Mouse (Mus musculus) thymus, adult 18-20 months (tissue): Measurements from ENCODE around the gene Sult1a1.
"Not testable (repeated sequence)": the region's sequence is repeated elsewhere in the genome, so short reads cannot be mapped to it uniquely, and the experiment has no call there.

ENCODE experiments used
- DNase-seq, 2 experiments: peaks; one replicate each; pipeline ENCODE4 v3.0.0; 2022; ENCODE audit warnings: mixed read lengths in 2 of 2

Gene Sult1a1

DNA sequence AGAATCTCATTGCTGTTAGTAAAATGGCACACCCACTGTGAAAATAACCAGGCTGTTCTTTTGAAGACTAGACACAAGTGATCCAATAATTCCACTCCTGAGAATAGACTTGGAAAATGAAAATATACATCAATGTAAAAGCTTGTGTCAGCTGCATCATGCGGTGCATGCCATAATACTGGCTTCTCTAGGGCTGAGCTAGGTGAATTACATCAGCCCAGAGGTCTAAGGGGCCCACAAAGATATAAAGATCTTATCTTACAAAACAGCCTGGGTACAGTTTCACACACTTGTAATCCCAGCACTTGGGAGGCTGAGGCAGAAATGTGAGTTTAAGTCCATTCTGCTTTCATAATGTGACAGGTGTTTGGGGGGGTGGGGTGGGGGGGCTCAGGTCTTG lies 18.7 kb downstream of the Sult1a1 start:
- DNase-seq: no peak

DNA sequence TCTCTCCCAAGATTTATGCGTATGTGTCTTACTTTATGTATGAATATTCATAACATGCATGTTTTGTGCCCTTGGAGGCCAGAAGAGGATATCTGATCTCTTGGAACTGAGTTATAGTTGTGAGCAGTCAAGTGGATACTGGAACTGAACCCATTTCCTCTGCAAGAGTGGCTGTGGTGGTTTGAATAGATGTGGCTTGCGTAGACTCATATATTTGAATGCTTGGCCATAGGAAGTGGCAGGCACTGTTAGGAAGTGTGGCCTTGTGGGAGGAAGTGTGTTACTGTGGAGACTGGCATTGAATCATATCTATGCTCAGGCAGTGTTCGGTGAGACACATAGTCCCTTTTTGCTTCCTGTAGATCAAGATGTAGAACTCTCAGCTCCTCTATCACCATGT lies 20.5 kb downstream of the Sult1a1 start:
- DNase-seq: no peak

DNA sequence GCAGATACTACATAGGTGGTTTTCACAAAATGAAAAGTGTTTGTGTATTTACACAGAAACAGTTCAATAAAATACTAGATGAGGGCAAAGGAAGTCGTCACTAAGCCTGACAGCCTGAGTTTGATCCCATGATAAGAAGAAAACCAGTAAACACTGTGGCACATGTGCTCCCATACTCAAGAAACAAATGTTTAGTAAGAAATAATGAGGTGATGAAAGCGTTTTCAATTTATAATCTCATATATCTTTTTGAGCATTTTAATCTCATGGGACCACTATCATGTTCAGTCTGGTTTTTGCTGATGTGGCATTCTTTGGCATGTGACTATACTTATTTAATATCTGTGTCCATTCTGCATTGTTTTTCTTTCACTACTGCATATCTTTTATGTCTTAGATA lies 22.2 kb downstream of the Sult1a1 start:
- DNase-seq: no peak

DNA sequence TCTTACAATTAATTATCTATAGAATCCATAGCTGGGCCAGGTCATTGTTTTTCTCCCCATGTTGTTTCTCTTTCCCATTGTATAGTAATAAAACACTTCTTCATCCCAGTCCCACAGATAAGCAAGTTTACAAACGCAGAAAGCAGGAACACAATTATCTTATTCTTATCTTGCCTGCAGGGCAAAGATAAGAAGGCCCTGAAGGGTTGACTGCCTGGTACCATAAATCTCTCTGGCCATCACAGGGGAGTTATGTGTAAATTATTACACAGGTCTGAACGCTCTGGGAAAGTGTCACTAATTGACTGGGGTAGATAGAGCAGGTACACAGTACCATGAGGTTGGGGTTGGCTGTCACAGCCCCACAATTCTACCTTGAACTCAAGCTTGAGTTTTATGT lies 25.4 kb downstream of the Sult1a1 start:
- DNase-seq: no peak

DNA sequence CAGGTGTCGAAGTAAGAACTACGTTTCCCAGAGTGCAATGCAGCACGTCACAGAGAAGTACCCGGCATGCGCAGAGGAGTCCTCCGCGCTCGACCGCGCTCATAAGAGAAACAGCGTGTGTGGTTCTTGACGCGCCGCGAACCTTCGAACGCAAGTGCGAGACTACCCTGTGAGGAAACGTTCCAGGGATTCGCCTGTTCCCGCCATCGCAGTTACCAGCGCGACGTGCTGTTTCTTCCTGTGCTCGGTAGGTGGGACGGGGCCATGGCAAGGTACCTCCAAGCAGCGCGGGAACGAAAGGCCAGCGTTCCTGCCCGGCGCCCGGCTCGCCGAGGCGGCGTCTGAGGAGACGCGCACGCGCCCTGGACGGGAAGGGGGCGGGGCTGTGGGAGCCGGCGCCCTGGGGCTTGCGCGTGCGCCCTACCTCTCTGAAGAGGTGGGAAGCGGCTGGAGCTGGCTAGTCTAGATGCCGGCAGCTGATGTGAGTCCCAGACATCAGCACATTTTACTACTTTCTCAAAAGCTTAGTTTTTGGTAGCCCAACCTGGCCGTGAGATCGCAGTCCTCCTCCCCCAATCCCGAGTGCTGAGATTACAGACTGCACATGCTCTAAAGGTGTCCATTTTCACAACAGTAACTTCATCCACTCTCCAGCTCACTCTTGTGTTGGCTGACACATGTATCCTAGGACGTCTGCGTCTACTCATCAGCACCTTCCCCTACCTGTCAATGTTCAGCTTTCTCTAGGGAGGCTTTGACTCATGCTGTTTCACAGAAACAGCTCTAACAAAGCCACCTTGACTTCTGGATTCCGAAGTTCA lies 26.8 kb downstream of the Sult1a1 start, which contains the start of gene Sgf29:
TSS of gene Sgf29 (plus strand) at position 79 of the 821 bp plus-strand sequence.
- peak; percentile 84 to 86 for DNase-seq

DNA sequence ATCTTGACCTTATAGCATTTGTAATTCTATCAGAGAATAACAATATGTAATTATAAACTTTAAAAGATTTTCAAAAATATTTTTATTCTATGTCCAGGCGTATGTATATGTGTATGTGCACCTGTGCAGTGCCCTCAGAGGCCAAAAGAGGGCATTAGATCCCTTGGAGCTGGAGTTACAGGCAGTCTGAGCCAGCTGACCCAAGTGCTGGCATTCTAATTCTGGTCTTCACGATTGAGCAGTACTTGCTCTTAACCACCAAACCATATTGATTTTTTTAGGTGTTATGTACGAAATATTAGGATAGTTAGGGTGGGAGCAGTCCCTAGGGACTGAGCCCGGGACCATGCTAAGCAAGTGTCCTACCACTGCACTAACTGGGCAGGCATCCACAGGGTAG lies 27.7 kb downstream of the Sult1a1 start:
- no peak for DNase-seq

DNA sequence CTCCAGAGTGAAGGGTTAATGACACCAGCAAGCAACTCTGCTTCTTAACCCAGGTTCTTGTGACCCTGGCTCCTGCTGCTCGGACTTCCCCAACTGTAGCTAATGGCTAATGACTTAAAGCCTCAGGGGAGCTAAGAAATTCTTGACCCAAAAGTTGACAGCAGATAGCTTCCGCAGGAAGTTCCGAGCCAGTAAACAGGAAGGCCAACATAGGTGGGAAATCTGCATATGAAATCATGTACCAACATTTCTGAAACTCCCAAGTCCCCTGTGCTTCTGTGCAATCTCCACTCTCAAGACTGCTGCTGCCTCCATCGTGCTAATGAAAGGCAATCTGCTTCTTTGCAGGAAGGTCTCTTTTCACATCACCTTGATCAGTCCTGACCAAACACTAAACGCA lies 30.5 kb downstream of the Sult1a1 start:
- DNase-seq: no peak

DNA sequence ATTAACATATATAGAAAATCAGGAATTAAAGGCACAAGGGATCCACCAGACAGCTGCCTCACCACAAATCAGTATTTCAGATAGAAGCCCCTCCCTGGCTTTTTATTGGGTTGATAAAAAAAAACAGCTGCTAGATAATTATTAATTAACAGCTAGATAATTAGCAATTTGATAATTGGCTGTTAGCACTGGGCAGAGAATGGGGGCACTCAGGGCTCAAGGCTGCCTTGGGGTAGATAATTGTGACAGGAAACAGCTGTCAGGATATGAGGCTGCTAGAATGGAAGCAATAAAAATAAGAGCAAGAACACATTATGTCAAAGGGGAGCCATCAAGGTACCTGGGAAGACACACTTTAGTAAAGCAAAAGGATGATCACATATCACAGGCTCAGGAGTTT lies 31.3 kb downstream of the Sult1a1 start:
- no peak for DNase-seq

DNA sequence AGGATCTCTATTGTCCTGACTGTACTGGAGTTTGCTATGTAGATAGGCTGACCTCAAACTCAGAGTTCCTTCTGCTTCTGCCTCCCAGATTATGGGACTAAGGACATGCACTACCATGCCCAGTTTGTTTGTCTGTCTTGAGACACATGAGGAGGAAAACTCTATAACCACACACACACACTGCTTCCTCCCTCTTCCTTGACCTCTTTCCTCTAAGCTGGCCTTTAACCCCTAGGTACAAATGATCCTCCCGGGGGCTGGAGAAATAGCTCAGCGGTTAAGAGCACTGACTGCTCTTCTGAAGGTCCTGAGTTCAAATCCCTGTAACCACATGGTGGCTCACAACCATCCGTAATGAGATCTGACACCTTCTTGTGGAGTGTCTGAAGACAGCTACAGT lies 31.9 kb downstream of the Sult1a1 start:
- DNase-seq: no peak

DNA sequence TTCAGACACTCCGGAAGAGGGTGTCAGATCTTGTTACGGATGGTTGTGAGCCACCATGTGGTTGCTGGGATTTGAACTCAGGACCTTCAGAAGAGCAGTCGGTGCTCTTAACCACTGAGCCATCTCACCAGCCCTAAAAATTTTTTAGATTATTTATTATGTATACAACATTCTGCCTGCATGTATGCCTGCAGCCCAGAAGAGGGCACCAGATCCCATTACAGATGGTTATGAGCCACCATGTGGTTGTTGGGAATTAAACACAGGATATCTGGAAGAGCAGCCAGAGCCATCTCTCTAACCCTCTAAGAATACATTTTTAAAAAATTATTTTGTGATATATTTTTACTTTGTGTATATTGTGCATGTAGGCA lies 33.0 kb downstream of the Sult1a1 start:
- DNase-seq: not testable (repeated sequence)

DNA sequence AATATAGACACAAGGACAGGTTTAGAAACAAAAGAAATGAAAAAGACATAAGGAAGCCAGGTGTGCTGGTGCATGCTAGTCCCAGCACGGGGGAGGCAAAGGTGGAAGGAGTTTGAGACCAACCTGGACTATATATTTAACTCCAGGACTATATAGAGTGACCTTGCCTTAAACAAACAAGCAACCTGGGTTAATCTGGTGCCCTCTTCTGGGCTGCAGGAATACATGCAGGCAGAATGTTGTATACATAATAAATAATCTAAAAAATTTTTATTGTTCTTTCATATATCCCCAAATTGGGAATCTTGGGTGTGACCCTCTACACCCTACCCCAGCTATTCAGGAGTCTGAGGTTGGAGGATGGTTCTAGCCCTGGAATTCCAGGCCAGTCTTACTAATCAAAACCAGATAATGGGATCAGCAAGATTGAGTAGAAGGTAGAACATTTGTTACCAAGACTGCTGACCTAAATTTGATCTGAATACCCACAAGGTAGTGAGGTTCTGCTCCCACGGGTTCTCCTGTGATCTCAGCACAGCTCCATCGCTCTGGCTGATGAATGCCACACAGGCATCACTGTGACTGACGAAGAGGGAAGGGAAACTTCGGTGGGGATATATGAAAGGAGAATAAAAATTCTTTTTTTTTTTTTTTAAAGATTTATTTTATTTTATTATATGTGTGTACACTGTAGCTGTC lies 33.5 kb downstream of the Sult1a1 start:
- no peak for DNase-seq

DNA sequence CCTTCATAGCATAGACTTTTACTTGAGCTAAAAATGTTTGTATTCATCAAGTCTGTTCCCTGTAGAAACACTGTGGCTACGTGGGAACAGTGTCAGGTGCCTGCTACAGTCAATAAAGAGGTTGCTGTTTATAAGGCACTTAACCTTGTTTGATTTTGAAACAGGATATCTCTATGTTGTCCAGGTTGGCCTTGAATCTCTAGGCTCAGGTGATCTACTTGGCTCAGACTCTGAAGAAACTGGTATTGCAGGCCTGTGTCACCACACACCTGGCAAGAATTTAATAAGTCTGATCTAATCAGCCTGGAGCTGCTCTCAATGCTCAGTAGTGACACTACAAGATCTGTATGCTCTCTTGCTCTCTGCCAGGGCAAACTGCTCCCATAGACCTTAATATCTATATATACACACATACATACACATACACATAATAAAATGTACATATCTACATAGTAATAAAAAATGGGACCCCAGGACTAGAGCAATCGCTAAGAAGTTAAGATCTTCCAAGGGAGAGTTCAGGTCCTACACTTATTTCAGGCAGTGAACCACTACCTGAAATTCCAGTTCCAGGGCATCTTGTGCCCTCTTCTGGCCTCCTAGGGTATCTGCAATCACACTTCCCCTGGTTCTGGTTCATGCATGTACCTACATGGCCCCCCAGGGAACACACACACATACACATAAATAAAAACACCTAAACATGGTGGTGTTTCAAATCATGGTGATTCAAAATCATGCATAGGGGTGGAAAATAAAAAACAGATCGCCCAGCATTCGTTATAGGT lies 39.3 kb downstream of the Sult1a1 start:
- peak in 1 of 2 experiments; percentile 6 for DNase-seq

DNA sequence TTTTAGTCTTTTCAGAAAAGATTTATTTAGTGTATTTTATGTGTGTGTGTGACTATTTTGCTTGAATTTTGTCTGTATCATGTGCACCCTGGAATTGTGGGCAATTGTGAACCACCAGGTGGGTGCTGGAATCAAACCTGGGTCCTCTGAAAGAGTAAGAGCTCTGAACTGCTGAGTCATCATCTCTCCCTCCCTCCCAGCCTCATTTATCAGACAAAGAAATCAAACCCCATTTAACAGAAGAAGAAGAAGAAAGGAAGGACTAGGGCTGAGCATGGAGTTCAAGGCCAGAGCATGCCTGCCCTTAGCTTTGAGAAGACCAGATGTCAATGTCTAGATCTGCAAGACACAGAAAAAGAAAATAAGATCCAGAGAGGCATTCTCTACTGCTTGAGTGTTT lies 40.9 kb downstream of the Sult1a1 start:
- DNase-seq: no peak

DNA sequence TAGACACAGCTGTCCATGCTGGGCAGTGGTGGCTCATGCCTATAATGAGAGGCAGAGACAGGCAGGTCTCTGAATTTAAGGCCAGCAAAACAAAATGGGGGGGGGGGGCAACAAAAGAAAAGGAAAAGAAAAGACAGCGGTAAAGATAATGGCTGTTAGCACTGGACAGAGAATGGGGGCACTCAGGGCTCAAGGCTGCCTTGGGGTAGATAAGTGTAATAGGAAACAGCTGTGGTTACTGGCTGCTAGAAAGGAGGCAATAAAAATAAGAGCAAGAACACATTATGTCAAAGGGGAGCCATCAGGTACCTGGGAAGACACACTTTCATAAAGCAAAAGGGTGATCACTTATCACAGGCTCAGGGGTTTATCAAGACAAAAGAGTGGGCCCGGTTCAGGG lies 43.8 kb downstream of the Sult1a1 start:
- DNase-seq: no peak

DNA sequence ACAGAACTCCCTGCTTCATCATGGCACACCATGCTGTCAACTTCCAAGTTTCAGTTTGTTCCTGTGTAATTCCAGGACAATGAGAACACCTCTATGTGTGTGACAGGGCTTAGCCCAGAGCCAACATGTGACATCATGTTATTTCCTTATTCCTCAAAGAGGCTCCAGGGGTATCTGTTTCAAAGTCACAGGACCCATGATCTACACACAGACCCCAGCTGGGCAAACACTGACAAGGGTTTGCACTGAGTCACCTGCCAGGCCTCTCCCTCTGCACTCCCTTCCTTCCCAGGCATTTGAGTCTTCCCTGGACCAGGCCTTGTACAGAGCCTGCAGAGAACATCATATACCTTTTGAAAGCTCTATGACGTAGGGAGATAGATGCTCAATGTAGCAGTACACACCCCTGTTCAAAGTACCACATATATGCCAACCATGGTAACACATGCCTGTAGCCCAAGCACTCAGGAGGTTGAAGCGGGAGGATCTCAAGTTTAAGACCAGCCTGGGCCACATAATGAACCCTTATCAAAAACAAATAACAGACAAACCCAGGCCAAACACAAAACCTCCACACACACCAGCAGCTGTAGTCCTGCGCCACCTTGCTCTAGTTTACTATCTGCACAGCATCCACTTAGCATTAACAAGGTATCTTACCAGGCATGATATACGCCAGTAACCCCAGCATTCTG lies 45.3 kb downstream of the Sult1a1 start, which contains the start of gene Nupr1:
TSS of gene Nupr1 (minus strand) at position 38 of the 695 bp plus-strand sequence.
- no peak for DNase-seq

DNA sequence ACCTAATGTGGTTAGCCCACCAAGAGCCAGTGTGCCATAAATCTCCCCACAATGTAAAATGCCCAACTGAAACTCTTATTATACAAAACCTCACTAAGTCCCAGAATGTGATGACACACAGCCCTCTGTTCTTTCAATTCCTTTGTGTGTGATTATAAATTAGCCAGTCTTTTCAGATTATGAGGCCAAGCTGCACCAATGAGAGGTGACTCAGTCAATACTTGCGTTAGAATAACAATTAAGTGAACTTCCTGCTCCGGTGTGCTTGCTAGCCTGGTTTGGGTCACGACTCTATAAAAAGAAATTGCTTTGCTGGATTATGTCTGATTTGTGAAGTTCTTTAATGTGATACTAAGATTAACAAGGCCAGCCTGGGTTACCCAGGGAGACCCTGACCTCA lies 46.3 kb downstream of the Sult1a1 start:
- no peak for DNase-seq

DNA sequence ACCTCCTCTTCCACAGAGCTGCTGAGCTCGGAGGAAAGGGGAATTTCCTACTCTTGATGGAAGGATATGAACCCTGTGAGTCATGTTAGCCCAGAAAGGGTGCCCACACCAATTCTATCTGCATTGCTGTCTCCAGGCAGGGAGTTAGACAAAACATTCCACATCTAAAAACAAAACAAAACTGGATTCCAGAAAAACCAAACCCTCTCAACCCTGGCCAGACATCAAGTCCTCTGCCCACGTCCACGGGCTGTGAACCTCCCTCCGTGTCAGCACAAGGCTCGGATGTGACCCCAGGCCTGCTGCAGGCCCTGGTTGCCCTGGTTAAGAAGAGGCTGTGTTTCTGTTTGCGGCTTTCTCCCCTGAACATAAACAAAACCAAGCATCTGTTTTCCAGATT lies 48.1 kb downstream of the Sult1a1 start:
- DNase-seq: no peak

DNA sequence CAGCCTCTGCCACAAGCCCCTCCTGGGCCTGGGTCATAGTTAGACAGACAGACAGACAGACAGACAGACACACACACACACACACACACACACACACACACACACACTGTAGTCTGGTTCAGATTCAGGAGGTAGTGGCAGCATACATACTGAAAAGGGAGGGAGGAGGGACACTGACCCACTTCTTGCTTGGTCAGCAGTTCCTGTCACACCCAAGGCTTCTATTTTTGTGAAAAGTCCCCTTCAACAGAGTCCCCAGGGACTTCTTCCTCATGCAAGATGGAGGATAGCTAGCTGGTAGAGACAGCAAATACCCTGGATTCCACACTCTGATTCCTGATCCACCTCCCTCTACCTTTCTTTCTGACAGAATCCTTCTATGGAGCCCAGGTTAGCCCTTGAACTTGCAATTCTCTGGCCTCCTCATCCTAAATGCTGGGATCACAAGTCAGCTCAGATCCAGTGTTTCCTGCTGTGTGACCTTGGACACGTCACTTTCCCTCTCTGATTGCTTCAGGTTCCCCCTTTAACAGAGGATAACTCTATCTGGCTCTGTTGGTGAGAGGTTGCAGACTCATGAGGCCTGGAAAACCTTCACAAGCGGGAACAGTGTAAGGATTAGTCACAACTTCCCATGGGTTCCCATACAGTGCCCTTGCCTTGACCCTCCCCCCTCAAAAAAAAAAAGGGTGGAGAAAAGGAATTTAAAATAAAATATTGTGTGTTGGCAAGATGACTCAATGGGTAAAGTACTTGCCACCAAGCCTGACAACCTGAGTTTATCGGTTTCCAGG lies 50.2 kb downstream of the Sult1a1 start:
- no peak for DNase-seq

DNA sequence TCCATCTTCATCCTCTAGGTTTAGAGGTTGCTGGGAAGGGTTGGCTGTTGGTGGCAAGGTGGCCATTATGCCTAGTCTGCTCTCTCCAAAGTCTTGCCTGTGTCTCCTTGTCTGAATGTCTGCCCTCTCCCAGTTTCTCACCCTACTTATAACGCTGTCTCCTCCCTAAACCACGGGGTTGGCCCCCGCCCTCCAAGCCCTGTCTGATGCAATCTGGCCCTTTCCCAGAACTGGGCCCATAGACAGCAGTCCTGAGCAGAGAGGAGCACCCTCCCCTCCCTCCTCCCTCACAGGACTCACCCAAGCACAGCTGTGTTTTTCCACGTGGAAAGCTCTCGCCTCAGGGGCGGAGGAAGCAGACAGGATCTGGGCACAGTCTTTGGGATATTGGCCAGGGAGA lies 50.9 kb downstream of the Sult1a1 start:
- DNase-seq: peak in 1 of 2 experiments; percentile 25

DNA sequence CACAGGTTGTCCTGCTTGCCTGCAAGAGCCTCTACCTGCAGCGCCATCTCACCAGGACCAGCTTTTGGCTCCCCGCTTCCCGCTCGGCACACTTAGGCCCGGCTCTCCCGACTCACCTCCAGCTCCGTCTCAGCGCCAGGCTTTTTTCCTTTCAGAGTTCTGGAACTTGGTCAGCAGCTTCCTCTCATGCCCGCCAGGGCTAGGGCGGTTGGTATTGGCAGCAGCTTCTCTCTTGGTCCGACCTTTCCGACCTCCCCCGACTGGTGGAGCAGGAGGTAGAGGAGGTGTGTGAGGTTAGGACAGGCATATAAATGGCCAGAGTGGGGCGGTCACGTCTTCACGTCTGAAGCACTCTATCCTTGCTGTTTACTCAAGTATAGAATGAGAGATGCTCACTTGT lies 51.5 kb downstream of the Sult1a1 start:
- no peak for DNase-seq

DNA sequence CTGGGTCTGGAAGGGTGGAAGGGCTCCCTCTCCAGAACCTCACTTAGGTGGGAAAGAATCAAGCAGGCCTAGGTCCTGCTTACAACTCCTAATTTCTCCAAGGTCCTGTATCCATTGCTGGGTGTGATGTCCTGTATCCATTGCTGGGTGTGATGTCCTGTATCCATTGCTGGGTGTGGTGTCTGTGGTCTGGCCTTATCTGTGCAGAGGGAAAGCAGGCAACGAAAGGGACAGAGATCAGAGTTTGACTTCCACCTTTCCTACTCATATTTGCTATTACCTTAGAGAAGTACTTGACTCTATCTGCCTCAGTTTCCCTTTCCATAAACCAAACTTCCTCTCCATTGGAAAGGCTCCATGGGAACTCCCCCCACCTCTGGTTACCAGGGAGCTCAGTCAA lies 52.9 kb downstream of the Sult1a1 start:
- no peak for DNase-seq
